Mouse (Mus musculus): Measurements from ENCODE around the gene Cd47. TPM values are rescaled to one million over a fixed set of nuclear protein-coding genes. Genes with fewer than 3 reads are reported as not detected.

Gene Cd47
- polyA plus RNA-seq, 1 experiment = 56.8 TPM

DNA sequence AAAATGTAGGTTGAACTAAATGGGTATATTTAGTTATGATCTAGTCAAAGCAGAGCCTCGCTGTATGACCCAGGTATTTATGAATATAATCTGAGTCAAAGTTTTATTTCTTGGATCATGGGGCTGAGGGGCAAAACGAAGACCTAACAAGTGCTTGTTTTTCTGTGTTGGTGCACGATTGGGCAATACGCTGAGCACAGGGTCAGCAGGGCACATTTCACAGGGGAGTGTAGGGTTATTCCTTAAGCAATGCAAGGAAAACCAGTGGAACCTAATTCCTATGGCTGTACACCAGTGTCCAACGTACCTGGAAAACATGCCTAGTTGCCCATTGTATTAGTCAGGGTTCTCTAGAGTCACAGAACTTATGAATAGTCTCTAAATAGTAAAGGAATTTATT, 12.6 kb upstream of the Cd47 start:
- H3K4me3 ChIP-seq (ENCODE audit: extremely low read depth, insufficient read depth, insufficient read length) = no peak overlapping the region
- DNase-seq (ENCODE audit: low read depth in 1 of 2, low spot score in 2 of 2) = no peak
- TF ChIP-seq POLR2A (IDR thresholded peaks at IDR 0.05; ENCODE audit: low read depth, low read length) (no peak), CTCF (IDR thresholded peaks at IDR 0.05; ENCODE audit: extremely low read depth, insufficient read depth, insufficient read length, insufficient replicate concordance) (no peak)
- WGBS = 95% methylated on average over 5 of the region's 5 CpGs
- H3K4me1 ChIP-seq (ENCODE audit: control insufficient read depth, insufficient read depth, insufficient read length) = peaks cover 12% of the 10 kb centered on the region; the same call in 1 of the 2 replicates
- H3K36me3 ChIP-seq (ENCODE audit: control insufficient read depth, insufficient read depth, low read length) = no peaks in the 10 kb centered on the region
- no peaks in the 10 kb centered on the region for H3K27me3 ChIP-seq (ENCODE audit: control insufficient read depth, insufficient read depth, low read length)
- no peak overlapping the region for H3K27ac ChIP-seq (ENCODE audit: insufficient read depth, low read length)

DNA sequence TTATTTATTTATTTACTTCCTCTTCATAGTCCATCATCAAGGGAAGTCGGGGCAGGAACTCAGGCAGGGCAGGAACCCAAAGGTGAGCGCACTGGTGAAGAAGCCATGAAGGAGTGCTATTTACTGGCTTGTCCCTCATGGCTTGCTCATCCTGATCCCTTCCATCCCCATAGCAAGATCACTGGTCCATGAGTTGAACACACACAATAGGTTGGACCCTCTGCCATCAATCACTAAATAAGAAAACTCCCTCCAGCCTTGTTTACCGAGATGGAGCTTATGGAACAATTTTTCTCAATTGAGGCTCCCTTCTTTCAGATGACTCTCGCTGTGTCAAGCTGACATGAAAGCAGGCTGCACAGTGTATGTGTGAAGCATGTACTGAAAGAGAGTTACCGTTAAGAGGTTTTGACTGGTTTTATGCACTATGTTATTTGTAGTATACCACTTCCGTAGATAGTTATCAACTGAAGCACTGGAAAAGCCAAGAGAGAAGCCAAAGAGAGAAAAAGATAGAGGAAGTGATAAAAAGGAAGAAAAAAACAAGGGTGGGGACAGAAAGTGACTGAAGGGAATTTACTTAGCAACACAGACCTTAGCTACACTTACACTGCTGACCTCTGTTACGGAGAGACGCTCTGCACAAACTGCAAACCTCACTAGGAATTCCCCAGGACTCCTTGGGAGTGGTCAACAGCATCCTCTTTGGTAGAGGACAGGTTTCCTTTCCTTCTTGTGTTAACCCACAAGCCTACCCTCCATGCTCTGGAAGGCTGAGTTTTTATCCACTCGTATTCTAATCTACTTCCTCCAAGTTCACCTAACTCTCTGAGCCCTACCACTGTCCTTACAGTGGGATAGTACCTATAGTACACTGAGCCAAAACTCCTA, 9.5 kb upstream of the Cd47 start:
- peaks cover 12% of the 10 kb centered on the region; the same call in 1 of the 2 replicates for H3K4me1 ChIP-seq (ENCODE audit: control insufficient read depth, insufficient read depth, insufficient read length)
- 12% methylated on average over 9 of the region's 9 CpGs for WGBS
- no peaks in the 10 kb centered on the region for H3K27me3 ChIP-seq (ENCODE audit: control insufficient read depth, insufficient read depth, low read length)
- peak overlapping the region; percentile 61 for H3K27ac ChIP-seq (ENCODE audit: insufficient read depth, low read length)
- TF ChIP-seq POLR2A (IDR thresholded peaks at IDR 0.05; ENCODE audit: low read depth, low read length) (no peak; the same call in 1 of the 2 replicates), CTCF (IDR thresholded peaks at IDR 0.05; ENCODE audit: extremely low read depth, insufficient read depth, insufficient read length, insufficient replicate concordance) (no peak)
- DNase-seq (ENCODE audit: low read depth in 1 of 2, low spot score in 2 of 2) = no peak
- no peak overlapping the region for H3K4me3 ChIP-seq (ENCODE audit: extremely low read depth, insufficient read depth, insufficient read length)
- H3K36me3 ChIP-seq (ENCODE audit: control insufficient read depth, insufficient read depth, low read length) = no peaks in the 10 kb centered on the region

DNA sequence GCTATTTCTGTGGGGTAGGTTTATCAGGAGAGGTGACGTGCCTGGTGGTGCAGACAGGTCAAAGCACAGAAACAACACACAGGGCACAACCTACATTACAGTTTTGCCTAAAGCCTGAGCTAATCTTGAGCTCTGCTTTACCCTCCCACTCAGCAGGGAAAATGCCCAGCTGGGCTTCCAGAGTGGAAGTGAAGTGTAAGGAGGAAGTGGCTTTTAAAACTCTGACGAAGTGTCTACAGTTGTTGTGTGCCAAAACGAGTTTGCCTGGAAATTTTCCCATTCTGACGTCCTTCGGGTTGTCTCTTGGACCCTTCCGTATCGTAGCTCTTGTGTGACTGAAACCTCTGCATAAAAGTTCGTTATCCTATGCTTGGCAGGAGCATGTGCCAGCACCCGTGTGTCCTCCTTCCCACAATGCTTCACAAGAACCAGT, 7.9 kb upstream of the Cd47 start:
- TF ChIP-seq CTCF (IDR thresholded peaks at IDR 0.05; ENCODE audit: extremely low read depth, insufficient read depth, insufficient read length, insufficient replicate concordance) (no peak), POLR2A (IDR thresholded peaks at IDR 0.05; ENCODE audit: low read depth, low read length) (no peak)
- WGBS = 21% methylated on average over 9 of the region's 9 CpGs
- H3K4me3 ChIP-seq (ENCODE audit: extremely low read depth, insufficient read depth, insufficient read length) = no peak overlapping the region
- peaks cover 12% of the 10 kb centered on the region; the same call in 1 of the 2 replicates for H3K4me1 ChIP-seq (ENCODE audit: control insufficient read depth, insufficient read depth, insufficient read length)
- H3K27ac ChIP-seq (ENCODE audit: insufficient read depth, low read length) = 0 out of 2 replicates have a peak overlapping the region, but pooled peaks have one; percentile 11
- no peak for DNase-seq (ENCODE audit: low read depth in 1 of 2, low spot score in 2 of 2)
- no peaks in the 10 kb centered on the region for H3K36me3 ChIP-seq (ENCODE audit: control insufficient read depth, insufficient read depth, low read length)
- no peaks in the 10 kb centered on the region for H3K27me3 ChIP-seq (ENCODE audit: control insufficient read depth, insufficient read depth, low read length)

DNA sequence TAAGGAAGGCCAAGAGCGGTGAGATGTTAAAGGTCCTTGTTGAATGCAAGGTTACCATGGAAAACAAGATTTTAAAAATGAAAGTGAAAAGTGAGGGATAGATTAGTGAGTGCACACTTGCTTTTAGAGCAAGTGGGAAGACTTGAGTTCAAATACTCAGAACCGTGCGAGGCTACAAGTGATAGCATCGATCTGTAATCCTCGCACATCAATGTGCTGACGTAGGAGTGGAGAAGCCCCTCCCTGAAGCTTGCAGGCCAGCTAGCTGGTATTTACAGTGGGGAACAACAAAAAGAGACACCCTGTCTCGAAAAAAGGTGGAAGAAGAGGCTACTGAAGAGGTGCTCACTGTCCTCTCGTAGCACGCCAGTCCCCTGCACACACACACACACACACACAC, 6.7 kb upstream of the Cd47 start:
- Histone ChIP-seq H3K4me3 (ENCODE audit: extremely low read depth, insufficient read depth, insufficient read length) (no peak overlapping the region), H3K27ac (ENCODE audit: insufficient read depth, low read length) (no peak overlapping the region), H3K36me3 (ENCODE audit: control insufficient read depth, insufficient read depth, low read length) (no peaks in the 10 kb centered on the region), H3K27me3 (ENCODE audit: control insufficient read depth, insufficient read depth, low read length) (no peaks in the 10 kb centered on the region), H3K4me1 (ENCODE audit: control insufficient read depth, insufficient read depth, insufficient read length) (peaks cover 17% of the 10 kb centered on the region; the same call in 1 of the 2 replicates)
- no peak for DNase-seq (ENCODE audit: low read depth in 1 of 2, low spot score in 2 of 2)
- 84% methylated on average over 9 of the region's 9 CpGs for WGBS
- TF ChIP-seq POLR2A (IDR thresholded peaks at IDR 0.05; ENCODE audit: low read depth, low read length) (no peak), CTCF (IDR thresholded peaks at IDR 0.05; ENCODE audit: extremely low read depth, insufficient read depth, insufficient read length, insufficient replicate concordance) (no peak)

DNA sequence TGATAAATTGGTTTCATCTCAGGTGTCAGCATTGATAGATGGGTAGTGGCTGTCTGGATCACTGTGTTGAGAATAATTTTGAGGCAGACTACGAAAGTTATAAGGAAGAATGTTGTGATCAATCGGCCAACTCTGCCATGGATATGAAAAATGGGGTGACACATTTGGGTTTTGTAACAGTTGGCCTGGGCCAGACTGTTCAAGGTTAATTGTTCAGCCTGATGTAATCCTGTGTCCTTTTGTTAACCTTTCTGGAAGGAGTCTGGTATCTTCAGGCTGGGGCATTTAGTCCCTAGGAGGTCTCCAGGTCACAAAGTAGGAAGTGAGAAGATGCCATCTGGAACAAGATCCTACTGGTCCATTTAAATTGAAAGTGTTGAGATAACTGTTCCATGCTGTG, 4.1 kb upstream of the Cd47 start:
- Histone ChIP-seq H3K36me3 (ENCODE audit: control insufficient read depth, insufficient read depth, low read length) (no peaks in the 10 kb centered on the region), H3K4me1 (ENCODE audit: control insufficient read depth, insufficient read depth, insufficient read length) (peaks cover 28% of the 10 kb centered on the region), H3K27ac (ENCODE audit: insufficient read depth, low read length) (no peak overlapping the region), H3K4me3 (ENCODE audit: extremely low read depth, insufficient read depth, insufficient read length) (no peak overlapping the region), H3K27me3 (ENCODE audit: control insufficient read depth, insufficient read depth, low read length) (no peaks in the 10 kb centered on the region)
- no peak for DNase-seq (ENCODE audit: low read depth in 1 of 2, low spot score in 2 of 2)
- TF ChIP-seq POLR2A (IDR thresholded peaks at IDR 0.05; ENCODE audit: low read depth, low read length) (no peak), CTCF (IDR thresholded peaks at IDR 0.05; ENCODE audit: extremely low read depth, insufficient read depth, insufficient read length, insufficient replicate concordance) (no peak)
- 90% methylated on average over 2 of the region's 2 CpGs for WGBS

DNA sequence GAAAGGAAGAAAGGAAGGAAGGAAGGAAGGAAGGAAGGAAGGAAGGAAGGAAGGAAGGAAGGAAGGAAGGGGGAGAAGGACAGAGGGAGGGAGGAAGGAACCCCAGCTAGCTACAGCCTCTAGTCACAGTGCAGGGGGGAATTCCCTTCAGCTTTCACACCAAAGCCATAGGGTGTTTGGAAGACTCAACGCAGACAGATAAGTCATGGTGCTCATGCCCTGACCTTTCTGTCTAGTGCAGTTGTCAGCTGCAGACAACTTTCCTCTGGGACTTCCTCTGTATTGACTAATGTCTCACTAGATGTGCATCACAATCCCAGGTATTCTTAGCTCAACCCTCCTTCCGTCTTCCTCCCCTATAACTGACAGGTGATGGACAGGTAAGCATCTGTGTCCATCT, 3.4 kb upstream of the Cd47 start:
- 63% methylated on average over 2 of the region's 2 CpGs for WGBS
- Histone ChIP-seq H3K36me3 (ENCODE audit: control insufficient read depth, insufficient read depth, low read length) (no peaks in the 10 kb centered on the region), H3K27me3 (ENCODE audit: control insufficient read depth, insufficient read depth, low read length) (no peaks in the 10 kb centered on the region), H3K27ac (ENCODE audit: insufficient read depth, low read length) (no peak overlapping the region), H3K4me3 (ENCODE audit: extremely low read depth, insufficient read depth, insufficient read length) (no peak overlapping the region), H3K4me1 (ENCODE audit: control insufficient read depth, insufficient read depth, insufficient read length) (peaks cover 34% of the 10 kb centered on the region)
- DNase-seq (ENCODE audit: low read depth in 1 of 2, low spot score in 2 of 2) = no peak
- no peak for TF ChIP-seq POLR2A (IDR thresholded peaks at IDR 0.05; ENCODE audit: low read depth, low read length)
- TF ChIP-seq CTCF (IDR thresholded peaks at IDR 0.05; ENCODE audit: extremely low read depth, insufficient read depth, insufficient read length, insufficient replicate concordance) = no peak

DNA sequence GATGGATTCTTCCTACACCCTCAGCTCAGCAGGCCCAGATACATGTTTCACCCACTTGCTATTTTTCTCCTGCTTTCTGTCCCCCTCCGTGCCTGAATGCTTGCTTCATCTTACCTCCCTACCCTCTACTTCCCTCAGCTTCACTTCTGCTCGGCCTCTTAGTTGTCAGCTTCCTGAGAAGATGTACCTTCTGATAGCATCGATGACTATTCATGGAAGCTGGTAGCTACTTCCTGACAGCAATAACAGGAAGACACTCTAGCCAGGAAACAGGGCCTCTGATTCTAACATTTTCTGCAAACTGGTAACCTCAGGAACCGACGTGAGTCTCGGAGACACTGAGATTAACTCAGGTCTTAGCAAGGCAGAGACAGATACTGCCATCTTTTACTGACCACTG, 1.5 kb upstream of the Cd47 start:
- DNase-seq (ENCODE audit: low read depth in 1 of 2, low spot score in 2 of 2) = no peak
- peak overlapping the region; percentile 79 for H3K27ac ChIP-seq (ENCODE audit: insufficient read depth, low read length)
- H3K4me1 ChIP-seq (ENCODE audit: control insufficient read depth, insufficient read depth, insufficient read length) = peaks cover 37% of the 10 kb centered on the region
- H3K4me3 ChIP-seq (ENCODE audit: extremely low read depth, insufficient read depth, insufficient read length) = no peak overlapping the region
- no peaks in the 10 kb centered on the region for H3K36me3 ChIP-seq (ENCODE audit: control insufficient read depth, insufficient read depth, low read length)
- TF ChIP-seq POLR2A (IDR thresholded peaks at IDR 0.05; ENCODE audit: low read depth, low read length) (no peak), CTCF (IDR thresholded peaks at IDR 0.05; ENCODE audit: extremely low read depth, insufficient read depth, insufficient read length, insufficient replicate concordance) (no peak)
- H3K27me3 ChIP-seq (ENCODE audit: control insufficient read depth, insufficient read depth, low read length) = no peaks in the 10 kb centered on the region
- 9% methylated on average over 6 of the region's 6 CpGs for WGBS
